Mouse (Mus musculus) MN1 (cell line): Measurements from ENCODE around the gene Creg2.
"Not testable (repeated sequence)": the region's sequence is repeated elsewhere in the genome, so short reads cannot be mapped to it uniquely, and the experiment has no call there.

Experiments
- DNase-seq: peaks from one replicate; pipeline ENCODE4 v3.0.0-alpha.2; 2016; ENCODE audit warnings: low spot score

The Creg2 gene

GRCm38 (mm10) chr1:39651241-39651548 is at the start of gene Creg2:
Gene Creg2, minus strand, starts transcription at chr1:39651474.
- DNase-seq, result no peak

GRCm38 (mm10) chr1:39700599-39701273 is 49.5 kb upstream of the Creg2 start:
- DNase-seq, result no peak

GRCm38 (mm10) chr1:39698456-39698855 is 47.2 kb upstream of the Creg2 start:
- DNase-seq, result no peak

- DNase-seq, result no peak
These were observed 43.9 kb upstream of the Creg2 start for GRCm38 (mm10) chr1:39695198-39695597.

GRCm38 (mm10) chr1:39694756-39695155 is 43.5 kb upstream of the Creg2 start:
- no peak for DNase-seq

GRCm38 (mm10) chr1:39691974-39692373 is 40.7 kb upstream of the Creg2 start:
- no peak for DNase-seq

GRCm38 (mm10) chr1:39691061-39691460 is 39.8 kb upstream of the Creg2 start:
- DNase-seq, result no peak

GRCm38 (mm10) chr1:39688573-39688972 is 37.3 kb upstream of the Creg2 start:
- DNase-seq, result no peak

- no peak for DNase-seq
These were observed 36.0 kb upstream of the Creg2 start for GRCm38 (mm10) chr1:39687279-39687678.

GRCm38 (mm10) chr1:39685841-39686240 is 34.6 kb upstream of the Creg2 start:
- DNase-seq, result peak; percentile 77

- no peak for DNase-seq
These were observed 30.4 kb upstream of the Creg2 start for GRCm38 (mm10) chr1:39681638-39682037.

- no peak for DNase-seq
These were observed 29.3 kb upstream of the Creg2 start for GRCm38 (mm10) chr1:39680546-39680945.

- DNase-seq, result no peak
These were observed 27.6 kb upstream of the Creg2 start for GRCm38 (mm10) chr1:39678883-39679282.

GRCm38 (mm10) chr1:39676221-39676876 is 25.1 kb upstream of the Creg2 start:
- no peak for DNase-seq

GRCm38 (mm10) chr1:39672362-39673105 is 21.3 kb upstream of the Creg2 start:
- DNase-seq, result no peak

- DNase-seq, result no peak
These were observed 19.1 kb upstream of the Creg2 start for GRCm38 (mm10) chr1:39670211-39670935.

GRCm38 (mm10) chr1:39666751-39667252 is 15.5 kb upstream of the Creg2 start:
- DNase-seq, result no peak

- DNase-seq, result no peak
These were observed 12.9 kb upstream of the Creg2 start for GRCm38 (mm10) chr1:39664039-39664625.

GRCm38 (mm10) chr1:39663050-39663449 is 11.8 kb upstream of the Creg2 start:
- no peak for DNase-seq

- DNase-seq, result no peak
These were observed 5.8 kb upstream of the Creg2 start for GRCm38 (mm10) chr1:39656976-39657529.

GRCm38 (mm10) chr1:39654901-39655300 is 3.6 kb upstream of the Creg2 start:
- not testable (repeated sequence) for DNase-seq

- no peak for DNase-seq
These were observed 1.8 kb upstream of the Creg2 start for GRCm38 (mm10) chr1:39653028-39653427.
